ENCODE assay signal across 8 mouse cellular contexts in the genomic region with DNA sequence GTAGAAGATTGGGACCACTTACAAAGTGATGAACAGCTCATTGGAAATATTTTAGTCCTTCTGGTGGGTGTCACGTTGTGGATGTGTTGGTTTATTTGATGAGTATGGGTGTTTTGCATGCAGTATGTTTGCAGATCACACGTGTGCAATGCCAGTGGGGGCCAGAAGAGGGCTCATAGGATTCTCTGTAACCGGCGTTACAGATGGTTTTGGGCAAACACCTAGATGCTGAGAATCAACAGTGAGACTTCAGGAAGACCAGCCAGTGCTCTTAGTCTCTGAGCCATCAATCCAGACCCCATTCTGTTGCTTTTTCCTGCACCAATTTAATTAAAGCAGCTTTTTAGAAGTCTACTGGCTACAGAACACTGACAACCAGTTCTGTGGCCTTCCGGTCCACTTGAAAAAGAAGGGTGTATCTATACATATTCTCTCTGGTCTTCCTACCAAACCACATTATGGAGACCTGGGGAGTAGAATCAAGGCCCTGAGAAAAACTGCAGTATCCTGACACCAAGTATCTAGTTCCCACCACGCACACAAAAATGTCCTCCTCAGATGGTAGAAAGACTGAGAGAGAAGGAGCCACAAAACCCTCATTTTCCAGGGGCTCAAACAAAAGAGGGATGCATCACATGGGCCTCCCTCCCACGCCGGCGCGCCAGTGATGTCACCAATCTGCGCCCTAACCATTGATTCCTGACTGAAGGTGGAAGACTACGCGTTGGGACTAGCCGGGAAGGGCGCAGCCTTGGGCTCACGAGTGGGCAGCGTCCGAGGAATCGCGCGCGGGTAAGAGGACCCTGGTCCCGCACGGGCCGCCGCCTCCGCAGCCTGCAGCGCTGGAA. TPM values are rescaled to one million over a fixed set of nuclear protein-coding genes. Genes with fewer than 3 reads are reported as not detected.
DNase-seq lines count a peak whose midpoint lies in the region; ATAC-seq lines count a peak whose summit lies in the region.

A gene (plus strand): TSS at position 664 of the 848 bp plus-strand sequence.

- H3K4me3 ChIP-seq in intestine, embryonic 16.5 days (ENCODE audit: low read length): peak within 1 kb of the TSS; percentile 93

- H3K4me2 ChIP-seq in intestine, embryonic 16.5 days (ENCODE audit: low read depth, low read length): peak within 1 kb of the TSS; percentile 96

- peak; percentile 70 for DNase-seq in adrenal gland, adult 8-10 months
- DNase-seq in embryo, embryonic 9.5 days (ENCODE audit: extremely low spot score): peak; percentile 92
- peak; percentile 53 to 76 for DNase-seq in gastrocnemius, postnatal 4 days (ENCODE audit: low spot score in 2 of 2)
- DNase-seq in left cerebral cortex, postnatal 25 days (ENCODE audit: low spot score in 2 of 2): peak; percentile 94 to 97
- DNase-seq in mesoderm, embryonic 11.5 days (ENCODE audit: low read depth, low spot score): peak; percentile 80
- peak; percentile 92 to 94 for DNase-seq in right cerebral cortex, postnatal 36 days (ENCODE audit: low spot score in 2 of 2)
- DNase-seq in yolk sac, embryonic 10.5 days (ENCODE audit: low spot score): peak; percentile 71

- H3K36me3 ChIP-seq in intestine, embryonic 16.5 days (ENCODE audit: control insufficient read depth, insufficient read depth, low read length): no peaks in the 10 kb centered on the region

- H3K27me3 ChIP-seq in intestine, embryonic 16.5 days (replicated peaks; ENCODE audit: control insufficient read depth, insufficient read depth, low read length): no peaks in the 10 kb centered on the region

- 6% methylated on average over 28 of the region's 28 CpGs for WGBS in intestine, embryonic 16.5 days

- peaks cover 12% of the 10 kb centered on the region for H3K4me1 ChIP-seq in intestine, embryonic 16.5 days (ENCODE audit: control insufficient read depth, insufficient read depth, low read length)

- intact Hi-C loops in left cerebral cortex, postnatal 25 days (cut with DNase I): loop anchor here (2.0 kb wide), 2 partner anchors 58 to 144 kb away; a partner anchor contains a TSS

- H3K27ac ChIP-seq in intestine, embryonic 16.5 days (ENCODE audit: low read length): no peak within 1 kb of the TSS

- peak within 1 kb of the TSS; percentile 86 for H3K9ac ChIP-seq in intestine, embryonic 16.5 days (ENCODE audit: low read depth, low read length)

- H3K9me3 ChIP-seq in intestine, embryonic 16.5 days (ENCODE audit: control insufficient read depth, low read length): no peaks in the 10 kb centered on the region

- peak; percentile 87 for ATAC-seq in intestine, embryonic 16.5 days

RNA-seq across cellular contexts. Expression of the gene that starts here (rescaled TPM):
- 10 to 100 TPM; 38.7 to 57.6 (median 46.9) TPM for total RNA-seq in adrenal gland, adult 8-10 months (2022)
- total RNA-seq in gastrocnemius, postnatal 4 days (2021): 10 to 100 TPM in 1 of 2 experiments, 1 to 10 TPM in 1; 9.0 to 11.2 TPM
- 8.6 and 10.2 TPM in 2 replicates for polyA plus RNA-seq in intestine, embryonic 16.5 days (2015; fragmentation: Nextera tagmentation; extraction: Ambion mirVana)
- 100 to 1,000 TPM; 127 to 140 TPM for total RNA-seq in left cerebral cortex, postnatal 25 days (2021)
